Mouse (Mus musculus): ENCODE measurements around the gene 4930415O20Rik.
"Not testable (repeated sequence)": the region's sequence is repeated elsewhere in the genome, so short reads cannot be mapped to it uniquely, and the experiment has no call there.

DNA sequence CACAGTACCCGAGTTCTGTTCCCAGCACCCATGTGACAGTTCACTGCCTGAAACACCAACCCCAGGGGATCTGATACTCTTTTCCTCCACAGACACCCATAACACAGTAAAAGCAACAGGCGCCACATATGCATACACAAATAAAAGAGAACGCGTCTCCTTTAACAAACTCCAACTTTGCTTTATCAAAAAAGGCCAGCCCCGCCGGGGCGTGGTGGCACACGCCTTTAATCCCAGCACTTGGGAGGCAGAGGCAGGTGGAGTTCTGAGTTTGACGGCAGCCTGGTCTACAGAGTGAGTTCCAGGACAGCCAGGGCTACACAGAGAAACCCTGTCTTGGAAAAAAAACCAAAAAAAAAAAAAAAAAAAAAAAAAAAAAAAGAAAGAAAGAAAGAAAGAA, 15.3 kb downstream of the 4930415O20Rik start:
- TF ChIP-seq CTCF (IDR thresholded peaks at IDR 0.05; ENCODE audit: low read depth, low read length); POLR2A (IDR thresholded peaks at IDR 0.05; ENCODE audit: borderline replicate concordance, low read depth, low read length): not testable (repeated sequence)
